Mouse (Mus musculus): ENCODE measurements around the gene Stoml2. TPM values are rescaled to one million over a fixed set of nuclear protein-coding genes. Genes with fewer than 3 reads are reported as not detected.

Stoml2 gene
- polyA plus RNA-seq, 1 experiment from 2014 or later: 353 TPM

GRCm38 (mm10) chr4:43037860-43038566 is 6.5 kb upstream of the Stoml2 start:
- 64% methylated on average over 4 of the region's 4 CpGs for WGBS
- peaks cover 39% of the 10 kb centered on the region for H3K36me3 ChIP-seq
- no peaks in the 10 kb centered on the region for H3K9me3 ChIP-seq
- H3K9ac ChIP-seq (replicated peaks): no peak overlapping the region
- peaks cover 22% of the 10 kb centered on the region for H3K4me1 ChIP-seq (replicated peaks)
- no peak overlapping the region for H3K4me2 ChIP-seq
- ATAC-seq (ENCODE audit: insufficient number of reproducible peaks, insufficient read depth, low FRiP score, low TSS enrichment, low read depth): no peak
- H3K27me3 ChIP-seq: no peaks in the 10 kb centered on the region
- no peak overlapping the region for H3K27ac ChIP-seq
- no peak overlapping the region for H3K4me3 ChIP-seq (replicated peaks)

- Histone ChIP-seq H3K36me3 (peaks cover 45% of the 10 kb centered on the region), H3K9me3 (no peaks in the 10 kb centered on the region), H3K27ac (no peak overlapping the region), H3K27me3 (no peaks in the 10 kb centered on the region), H3K4me1 (replicated peaks) (peaks cover 27% of the 10 kb centered on the region), H3K4me2 (no peak overlapping the region), H3K9ac (replicated peaks) (no peak overlapping the region), H3K4me3 (replicated peaks) (no peak overlapping the region)
- no peak for ATAC-seq (ENCODE audit: insufficient number of reproducible peaks, insufficient read depth, low FRiP score, low TSS enrichment, low read depth)
- WGBS: 87% methylated on average over 10 of the region's 10 CpGs
Observed at GRCm38 (mm10) chr4:43036356-43036755, 4.8 kb upstream of the Stoml2 start.

- no peak overlapping the region for H3K4me2 ChIP-seq
- H3K4me1 ChIP-seq (replicated peaks): peaks cover 23% of the 10 kb centered on the region
- no peak for ATAC-seq (ENCODE audit: insufficient number of reproducible peaks, insufficient read depth, low FRiP score, low TSS enrichment, low read depth)
- H3K9ac ChIP-seq (replicated peaks): no peak overlapping the region
- H3K9me3 ChIP-seq: no peaks in the 10 kb centered on the region
- no peaks in the 10 kb centered on the region for H3K27me3 ChIP-seq
- 83% methylated on average over 6 of the region's 6 CpGs for WGBS
- no peak overlapping the region for H3K4me3 ChIP-seq (replicated peaks)
- H3K27ac ChIP-seq: no peak overlapping the region
- peaks cover 45% of the 10 kb centered on the region for H3K36me3 ChIP-seq
Observed at GRCm38 (mm10) chr4:43035851-43036250, 4.3 kb upstream of the Stoml2 start.

- no peak overlapping the region for H3K9ac ChIP-seq (replicated peaks)
- H3K36me3 ChIP-seq: peaks cover 60% of the 10 kb centered on the region
- WGBS: 82% methylated on average over 14 of the region's 14 CpGs
- no peaks in the 10 kb centered on the region for H3K27me3 ChIP-seq
- no peak overlapping the region for H3K4me2 ChIP-seq
- H3K27ac ChIP-seq: no peak overlapping the region
- peaks cover 16% of the 10 kb centered on the region for H3K4me1 ChIP-seq (replicated peaks)
- no peak for ATAC-seq (ENCODE audit: insufficient number of reproducible peaks, insufficient read depth, low FRiP score, low TSS enrichment, low read depth)
- no peaks in the 10 kb centered on the region for H3K9me3 ChIP-seq
- H3K4me3 ChIP-seq (replicated peaks): no peak overlapping the region
Observed at GRCm38 (mm10) chr4:43033481-43033880, 2.0 kb upstream of the Stoml2 start.

- WGBS: 100% methylated on average over 1 of the region's 1 CpGs
- H3K4me1 ChIP-seq (replicated peaks): peaks cover 13% of the 10 kb centered on the region
Observed at GRCm38 (mm10) chr4:43032501-43032900, 991 bp upstream of the Stoml2 start.

GRCm38 (mm10) chr4:43030780-43031230 is 705 bp downstream of the Stoml2 start:
- peaks cover 70% of the 10 kb centered on the region for H3K36me3 ChIP-seq
- H3K9me3 ChIP-seq: no peaks in the 10 kb centered on the region
- H3K27me3 ChIP-seq: no peaks in the 10 kb centered on the region
- ATAC-seq (ENCODE audit: insufficient number of reproducible peaks, insufficient read depth, low FRiP score, low TSS enrichment, low read depth): peak; percentile 57
- H3K27ac ChIP-seq: peak overlapping the region; percentile 90
- peak overlapping the region; percentile 77 for H3K4me3 ChIP-seq (replicated peaks)
- peaks cover 13% of the 10 kb centered on the region for H3K4me1 ChIP-seq (replicated peaks)
- peak overlapping the region; percentile 91 for H3K9ac ChIP-seq (replicated peaks)
- 2% methylated on average over 28 of the region's 28 CpGs for WGBS
- peak overlapping the region; percentile 85 for H3K4me2 ChIP-seq

More at GRCm38 (mm10) chr4:43032501-43032900, 991 bp upstream of the Stoml2 start:
- Histone ChIP-seq H3K9me3 (no peaks in the 10 kb centered on the region), H3K9ac (replicated peaks) (no peak overlapping the region), H3K27ac (no peak overlapping the region; the same call in 1 of the 2 replicates), H3K4me2 (no peak overlapping the region), H3K27me3 (no peaks in the 10 kb centered on the region), H3K36me3 (peaks cover 70% of the 10 kb centered on the region), H3K4me3 (replicated peaks) (no peak overlapping the region)
- ATAC-seq (ENCODE audit: insufficient number of reproducible peaks, insufficient read depth, low FRiP score, low TSS enrichment, low read depth): no peak

GRCm38 (mm10) chr4:43030352-43030751 is 1.2 kb downstream of the Stoml2 start:
- Histone ChIP-seq H3K4me3 (replicated peaks) (peak overlapping the region; percentile 77), H3K4me1 (replicated peaks) (peaks cover 13% of the 10 kb centered on the region), H3K9me3 (no peaks in the 10 kb centered on the region), H3K36me3 (peaks cover 65% of the 10 kb centered on the region), H3K27ac (peak overlapping the region; percentile 90; the same call in 1 of the 2 replicates), H3K4me2 (peak overlapping the region; percentile 85), H3K27me3 (no peaks in the 10 kb centered on the region), H3K9ac (replicated peaks) (peak overlapping the region; percentile 91)
- WGBS: 75% methylated on average over 9 of the region's 9 CpGs
- ATAC-seq (ENCODE audit: insufficient number of reproducible peaks, insufficient read depth, low FRiP score, low TSS enrichment, low read depth): no peak

- H3K27me3 ChIP-seq: no peaks in the 10 kb centered on the region
- H3K27ac ChIP-seq: no peak overlapping the region
- no peak overlapping the region for H3K9ac ChIP-seq (replicated peaks)
- no peak for ATAC-seq (ENCODE audit: insufficient number of reproducible peaks, insufficient read depth, low FRiP score, low TSS enrichment, low read depth)
- peaks cover 59% of the 10 kb centered on the region for H3K36me3 ChIP-seq
- peaks cover 17% of the 10 kb centered on the region for H3K4me1 ChIP-seq (replicated peaks)
- H3K9me3 ChIP-seq: no peaks in the 10 kb centered on the region
- H3K4me3 ChIP-seq (replicated peaks): 0 out of 2 replicates have a peak overlapping the region, but pooled peaks have one; percentile 77
- H3K4me2 ChIP-seq: peak overlapping the region; percentile 85; the same call in 1 of the 2 replicates
- 94% methylated on average over 9 of the region's 9 CpGs for WGBS
Observed at GRCm38 (mm10) chr4:43029749-43030148, 1.8 kb downstream of the Stoml2 start.

- 91% methylated on average over 7 of the region's 7 CpGs for WGBS
- H3K36me3 ChIP-seq: peaks cover 58% of the 10 kb centered on the region
Observed at GRCm38 (mm10) chr4:43029121-43029520, 2.4 kb downstream of the Stoml2 start.

GRCm38 (mm10) chr4:43025084-43025960 is 6.2 kb downstream of the Stoml2 start, which contains the start of gene Pigo:
Pigo (minus strand) TSS chr4:43025819.
- H3K9me3 ChIP-seq: no peaks in the 10 kb centered on the region
- H3K4me1 ChIP-seq (replicated peaks): peaks cover 15% of the 10 kb centered on the region
- H3K27me3 ChIP-seq: no peaks in the 10 kb centered on the region
- peak within 1 kb of the TSS; percentile 88 for H3K27ac ChIP-seq
- peak within 1 kb of the TSS; percentile 74 for H3K4me2 ChIP-seq
- WGBS: 7% methylated on average over 42 of the region's 42 CpGs
- H3K9ac ChIP-seq (replicated peaks): peak within 1 kb of the TSS; percentile 64
- peak; percentile 86 for ATAC-seq (ENCODE audit: insufficient number of reproducible peaks, insufficient read depth, low FRiP score, low TSS enrichment, low read depth)
- H3K4me3 ChIP-seq (replicated peaks): peak within 1 kb of the TSS; percentile 61
- peaks cover 78% of the 10 kb centered on the region for H3K36me3 ChIP-seq

More at GRCm38 (mm10) chr4:43029121-43029520, 2.4 kb downstream of the Stoml2 start:
- no peak overlapping the region for H3K9ac ChIP-seq (replicated peaks)
- H3K4me2 ChIP-seq: no peak overlapping the region
- no peaks in the 10 kb centered on the region for H3K9me3 ChIP-seq
- no peak for ATAC-seq (ENCODE audit: insufficient number of reproducible peaks, insufficient read depth, low FRiP score, low TSS enrichment, low read depth)
- H3K27ac ChIP-seq: no peak overlapping the region
- H3K4me1 ChIP-seq (replicated peaks): peaks cover 22% of the 10 kb centered on the region
- no peaks in the 10 kb centered on the region for H3K27me3 ChIP-seq
- H3K4me3 ChIP-seq (replicated peaks): no peak overlapping the region

- WGBS: 78% methylated on average over 14 of the region's 14 CpGs
- Histone ChIP-seq H3K27me3 (no peaks in the 10 kb centered on the region), H3K4me1 (replicated peaks) (peaks cover 9% of the 10 kb centered on the region), H3K9me3 (no peaks in the 10 kb centered on the region), H3K4me2 (peak overlapping the region; percentile 74), H3K27ac (0 out of 2 replicates have a peak overlapping the region, but pooled peaks have one; percentile 20), H3K9ac (replicated peaks) (peak overlapping the region; percentile 64; the same call in 1 of the 2 replicates), H3K36me3 (peaks cover 82% of the 10 kb centered on the region), H3K4me3 (replicated peaks) (peak overlapping the region; percentile 61)
- no peak for ATAC-seq (ENCODE audit: insufficient number of reproducible peaks, insufficient read depth, low FRiP score, low TSS enrichment, low read depth)
Observed at GRCm38 (mm10) chr4:43024673-43025072, 6.8 kb downstream of the Stoml2 start.
